Mouse (Mus musculus): ENCODE data around the gene Bcl7a. TPM values are rescaled to one million over a fixed set of nuclear protein-coding genes. Genes with fewer than 3 reads are reported as not detected.

The Bcl7a gene
- total RNA-seq (2022) = 10 to 100 TPM; 62.3 to 67.1 (median 64.6) TPM

GRCm38 (mm10) chr5:123343707-123344627, at the start of gene Bcl7a:
Gene Bcl7a (plus strand): TSS chr5:123343834.
- DNase-seq (ENCODE audit: low spot score in 2 of 2) = peak; percentile 89 to 90

GRCm38 (mm10) chr5:123294653-123295052, 49.0 kb upstream of the Bcl7a start:
- DNase-seq (ENCODE audit: low spot score in 2 of 2) = no peak

GRCm38 (mm10) chr5:123296224-123296806, 47.3 kb upstream of the Bcl7a start:
- no peak for DNase-seq (ENCODE audit: low spot score in 2 of 2)

GRCm38 (mm10) chr5:123296972-123297754, 46.5 kb upstream of the Bcl7a start:
- no peak for DNase-seq (ENCODE audit: low spot score in 2 of 2)

- DNase-seq (ENCODE audit: low spot score in 2 of 2) = no peak
Measured at GRCm38 (mm10) chr5:123297830-123298229, 45.8 kb upstream of the Bcl7a start.

- DNase-seq (ENCODE audit: low spot score in 2 of 2) = no peak
Measured at GRCm38 (mm10) chr5:123298526-123298925, 45.1 kb upstream of the Bcl7a start.

- no peak for DNase-seq (ENCODE audit: low spot score in 2 of 2)
Measured at GRCm38 (mm10) chr5:123300496-123301034, 43.1 kb upstream of the Bcl7a start.

- no peak for DNase-seq (ENCODE audit: low spot score in 2 of 2)
Measured at GRCm38 (mm10) chr5:123301780-123302521, 41.7 kb upstream of the Bcl7a start.

- DNase-seq (ENCODE audit: low spot score in 2 of 2) = no peak
Measured at GRCm38 (mm10) chr5:123307630-123308282, 35.9 kb upstream of the Bcl7a start.

GRCm38 (mm10) chr5:123309816-123310215, 33.8 kb upstream of the Bcl7a start:
- DNase-seq (ENCODE audit: low spot score in 2 of 2) = no peak

- no peak for DNase-seq (ENCODE audit: low spot score in 2 of 2)
Measured at GRCm38 (mm10) chr5:123310221-123310620, 33.4 kb upstream of the Bcl7a start.

- no peak for DNase-seq (ENCODE audit: low spot score in 2 of 2)
Measured at GRCm38 (mm10) chr5:123313058-123313630, 30.5 kb upstream of the Bcl7a start.

- no peak for DNase-seq (ENCODE audit: low spot score in 2 of 2)
Measured at GRCm38 (mm10) chr5:123313851-123314380, 29.7 kb upstream of the Bcl7a start.

GRCm38 (mm10) chr5:123315219-123315866, 28.3 kb upstream of the Bcl7a start:
- no peak for DNase-seq (ENCODE audit: low spot score in 2 of 2)

GRCm38 (mm10) chr5:123317992-123318391, 25.6 kb upstream of the Bcl7a start:
- no peak for DNase-seq (ENCODE audit: low spot score in 2 of 2)

- DNase-seq (ENCODE audit: low spot score in 2 of 2) = no peak
Measured at GRCm38 (mm10) chr5:123320136-123320535, 23.5 kb upstream of the Bcl7a start.

- DNase-seq (ENCODE audit: low spot score in 2 of 2) = no peak
Measured at GRCm38 (mm10) chr5:123324242-123324641, 19.4 kb upstream of the Bcl7a start.

- no peak for DNase-seq (ENCODE audit: low spot score in 2 of 2)
Measured at GRCm38 (mm10) chr5:123326006-123326750, 17.5 kb upstream of the Bcl7a start.

All from left cerebral cortex, adult 8-10 months (tissue).